Mouse (Mus musculus) kidney, adult 2 months (tissue): ENCODE measurements at regions not wholly inside any gene's neighbourhood (a gene's known extent, or its start where the extent isn't known, plus 50 kb on each side); places are given as distances from the start of the nearest gene placed in this dataset.

Source experiments
- DNase-seq: peaks from one replicate; pipeline ENCODE4 v3.0.0; 2021
- H3K27ac ChIP-seq: fragments of 200-500 bp; 2 replicates; pipeline ENCODE4 v1.5.1; 2012; ENCODE audit warnings: low read depth, low read length, control low read depth, inconsistent platforms; ENCODE audit not compliant: insufficient read depth
- H3K27me3 ChIP-seq: fragments of 200-500 bp; replicated peaks from 2 replicates; pipeline ENCODE4 v1.6.1; 2012; ENCODE audit warnings: mild to moderate bottlenecking, moderate library complexity, low read length, inconsistent platforms; ENCODE audit not compliant: control insufficient read depth, insufficient read depth
- H3K36me3 ChIP-seq: fragments of 200-500 bp; 2 replicates; pipeline ENCODE4 v1.6.1; 2012; ENCODE audit warnings: mild to moderate bottlenecking, moderate library complexity, low read length, inconsistent platforms; ENCODE audit not compliant: control insufficient read depth, insufficient read depth
- H3K4me1 ChIP-seq: fragments of 200-500 bp; 2 replicates; pipeline ENCODE4 v1.6.1; 2011; ENCODE audit warnings: low read length; ENCODE audit not compliant: control insufficient read depth, insufficient read depth
- H3K4me3 ChIP-seq: fragments of 200-500 bp; 2 replicates; pipeline ENCODE4 v1.5.1; 2011; ENCODE audit warnings: mild to moderate bottlenecking, low read depth, low read length, control low read depth; ENCODE audit not compliant: insufficient read depth
- CTCF ChIP-seq: fragments of 200-500 bp; conservative IDR thresholded peaks from 2 replicates; pipeline ENCODE4 v1.5.1; 2011; ENCODE audit warnings: low read depth, mild to moderate bottlenecking, control low read depth, low read length, moderate library complexity, mixed read lengths; ENCODE audit not compliant: insufficient read depth, insufficient read length
- POLR2A ChIP-seq: fragments of 200-500 bp; IDR thresholded peaks from one replicate; pipeline ENCODE4 v1.6.1; 2011; ENCODE audit warnings: low read depth, low read length, control low read depth
- WGBS: fragments of 180-500 bp; shearing (Covaris S2); methylation state at CpG from one replicate; pipeline ENCODE4 v1.1.7; 2018; 5-methylcytosine and 5-hydroxymethylcytosine counted together

DNA sequence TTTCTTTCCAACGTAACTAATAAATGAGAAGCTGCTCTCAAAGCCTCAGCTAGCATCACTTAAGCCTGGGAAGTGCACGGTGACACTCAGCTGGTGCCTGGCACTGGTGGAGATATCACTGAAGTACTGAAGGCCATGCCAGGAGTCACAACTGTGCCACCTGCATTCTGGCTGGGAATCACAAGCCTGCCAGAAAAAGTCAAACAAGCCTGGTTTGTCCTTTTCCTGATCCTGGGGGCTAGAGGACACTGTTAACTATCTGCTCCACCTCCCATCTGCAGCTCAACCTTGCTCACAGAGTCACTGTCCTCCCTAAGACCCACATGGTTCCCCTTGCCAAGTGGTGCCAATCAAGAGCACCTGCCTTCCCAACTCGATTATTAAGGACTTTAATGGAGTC, 135.2 kb upstream of the Car8 start:
- no peak overlapping the region for H3K4me3 ChIP-seq
- H3K27ac ChIP-seq = no peak overlapping the region
- H3K4me1 ChIP-seq = no peaks in the 10 kb centered on the region
- DNase-seq = no peak
- TF ChIP-seq CTCF (no peak), POLR2A (no peak)
- WGBS = 81% methylated on average over 3 of the region's 3 CpGs
- no peaks in the 10 kb centered on the region for H3K36me3 ChIP-seq
- no peaks in the 10 kb centered on the region for H3K27me3 ChIP-seq

DNA sequence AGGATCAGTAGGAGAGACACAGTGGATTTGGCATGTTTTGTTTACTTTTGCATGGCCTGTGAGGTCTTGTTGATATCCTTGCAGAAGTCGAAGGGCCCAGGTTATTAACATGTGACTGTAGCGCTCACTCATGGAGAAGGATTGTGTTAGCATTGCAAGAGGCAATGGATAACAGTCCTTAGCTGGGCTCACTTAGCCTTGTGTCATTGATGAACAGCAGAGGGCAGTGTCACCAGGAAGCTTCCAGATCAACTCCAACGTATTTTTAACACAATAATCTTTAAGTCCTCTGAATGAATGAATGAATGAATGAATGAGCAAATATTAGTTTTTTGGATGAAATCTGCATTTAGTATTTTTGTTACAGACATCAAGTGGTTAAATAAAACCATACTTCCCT, 133.2 kb upstream of the Car8 start:
- WGBS = 60% methylated on average over 3 of the region's 3 CpGs
- no peak overlapping the region for H3K27ac ChIP-seq
- H3K36me3 ChIP-seq = no peaks in the 10 kb centered on the region
- no peak overlapping the region for H3K4me3 ChIP-seq
- no peaks in the 10 kb centered on the region for H3K4me1 ChIP-seq
- no peak for TF ChIP-seq POLR2A
- TF ChIP-seq CTCF = peak; percentile 42
- H3K27me3 ChIP-seq = no peaks in the 10 kb centered on the region
- no peak for DNase-seq

DNA sequence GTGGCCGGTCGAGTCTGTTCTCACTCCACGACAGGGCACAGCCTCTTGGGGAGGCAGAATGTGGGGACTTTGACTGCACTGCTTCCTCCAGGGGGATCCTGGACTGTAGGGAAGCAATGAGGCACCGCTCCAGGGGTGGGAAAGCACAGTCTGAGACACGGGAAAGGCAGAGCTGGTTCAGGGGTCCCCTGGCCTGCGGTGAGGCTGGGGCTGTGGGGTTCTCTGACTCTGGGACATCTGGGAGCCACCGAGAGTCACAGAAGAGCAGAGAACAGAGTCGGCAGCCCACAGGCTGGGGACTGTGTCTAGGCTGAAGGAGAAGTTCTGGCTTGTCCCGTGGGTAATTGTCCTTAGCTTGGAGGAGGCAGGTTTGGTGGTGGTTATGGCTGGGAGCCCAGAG, 131.9 kb upstream of the Car8 start:
- no peaks in the 10 kb centered on the region for H3K4me1 ChIP-seq
- WGBS = 72% methylated on average over 9 of the region's 9 CpGs
- no peaks in the 10 kb centered on the region for H3K27me3 ChIP-seq
- no peak overlapping the region for H3K4me3 ChIP-seq
- H3K27ac ChIP-seq = no peak overlapping the region
- TF ChIP-seq POLR2A (no peak), CTCF (no peak)
- no peaks in the 10 kb centered on the region for H3K36me3 ChIP-seq
- DNase-seq = no peak

DNA sequence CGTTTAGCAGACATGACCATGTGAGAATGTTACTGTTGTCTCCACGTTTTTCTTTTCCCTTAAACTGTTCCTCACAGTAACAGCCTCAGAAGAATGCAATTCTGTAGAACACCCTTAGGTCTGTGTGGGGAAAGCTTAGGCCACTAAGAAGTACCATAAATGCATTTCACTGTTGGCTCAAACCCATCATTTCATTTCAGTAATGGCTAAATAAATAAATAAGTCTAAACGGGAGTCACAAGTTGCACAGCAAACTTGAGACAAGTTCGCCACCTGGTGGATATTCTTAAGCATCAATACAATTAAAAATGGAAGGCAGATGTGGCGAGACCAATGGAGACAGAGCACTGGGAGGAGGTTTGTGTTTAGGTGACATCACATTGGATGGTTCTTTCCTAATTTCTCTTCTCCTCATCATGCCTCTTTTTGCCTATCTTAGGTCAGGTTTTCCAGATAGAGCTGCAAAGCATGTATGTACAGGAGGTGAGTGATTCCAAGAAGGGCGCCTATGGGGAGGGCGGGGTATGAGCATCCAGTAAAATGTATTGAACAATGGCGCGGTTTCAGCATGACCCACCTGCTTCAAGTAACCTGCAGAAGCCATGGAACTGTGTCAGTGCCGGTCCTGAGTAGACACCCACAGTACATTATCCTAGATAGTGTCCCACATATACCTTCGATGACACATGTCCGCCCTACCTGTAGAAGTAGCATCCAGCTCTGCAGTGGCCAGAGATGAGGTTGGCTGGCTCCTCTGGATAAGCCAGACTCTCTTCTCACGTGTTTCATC, 128.8 kb upstream of the Car8 start:
- TF ChIP-seq CTCF (peak; percentile 16; the same call in 1 of the 2 replicates), POLR2A (no peak)
- no peaks in the 10 kb centered on the region for H3K4me1 ChIP-seq
- no peaks in the 10 kb centered on the region for H3K27me3 ChIP-seq
- H3K36me3 ChIP-seq = no peaks in the 10 kb centered on the region
- no peak overlapping the region for H3K27ac ChIP-seq
- H3K4me3 ChIP-seq = no peak overlapping the region
- peak; percentile 70 for DNase-seq
- WGBS = 58% methylated on average over 13 of the region's 13 CpGs

DNA sequence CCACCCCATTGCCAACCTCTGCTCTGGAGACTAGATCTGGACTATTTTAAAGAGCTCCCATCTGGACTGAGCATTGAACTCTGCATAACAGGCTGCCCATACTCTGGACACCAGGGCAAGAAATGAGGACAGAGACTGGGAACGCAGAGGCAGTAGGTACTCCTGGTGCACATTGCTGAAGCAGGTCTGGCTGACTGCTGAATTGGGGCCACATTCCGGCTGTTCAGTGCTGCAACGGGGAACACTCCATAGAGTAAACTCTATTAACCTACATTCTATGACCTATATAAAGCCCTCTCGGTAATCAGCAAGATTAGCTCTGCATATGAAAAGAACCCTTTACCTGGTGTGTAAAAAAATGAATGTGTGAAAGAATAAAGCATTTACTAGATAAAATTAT, 128.1 kb upstream of the Car8 start:
- TF ChIP-seq CTCF (no peak), POLR2A (no peak)
- H3K4me3 ChIP-seq = no peak overlapping the region
- H3K36me3 ChIP-seq = no peaks in the 10 kb centered on the region
- H3K27ac ChIP-seq = no peak overlapping the region
- WGBS = 78% methylated on average over 4 of the region's 4 CpGs
- no peaks in the 10 kb centered on the region for H3K27me3 ChIP-seq
- peaks cover 3% of the 10 kb centered on the region; the same call in 1 of the 2 replicates for H3K4me1 ChIP-seq
- DNase-seq = no peak

DNA sequence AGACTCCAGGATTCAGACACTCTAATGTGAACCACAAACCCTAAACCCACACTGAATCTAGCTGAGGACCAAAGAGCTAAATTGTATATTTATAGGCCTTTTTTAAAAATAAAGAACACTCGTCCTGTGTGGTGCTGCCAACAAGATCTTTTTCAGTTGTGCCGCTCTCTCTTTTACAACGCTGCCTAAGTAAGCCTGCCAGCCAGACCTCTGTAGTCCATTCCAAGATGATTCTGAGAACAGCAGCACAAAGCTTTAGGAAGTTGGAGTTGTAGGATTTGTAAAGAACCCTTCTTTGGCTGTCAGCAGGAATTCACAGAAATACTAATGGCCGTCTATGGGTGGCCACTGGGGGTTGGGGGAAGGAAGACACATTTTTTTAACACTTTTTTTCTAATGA, 123.6 kb upstream of the Car8 start:
- no peak for DNase-seq
- WGBS = 75% methylated on average over 4 of the region's 4 CpGs
- no peak overlapping the region for H3K4me3 ChIP-seq
- no peaks in the 10 kb centered on the region for H3K36me3 ChIP-seq
- TF ChIP-seq CTCF (no peak), POLR2A (no peak)
- peaks cover 3% of the 10 kb centered on the region; the same call in 1 of the 2 replicates for H3K4me1 ChIP-seq
- H3K27me3 ChIP-seq = no peaks in the 10 kb centered on the region
- H3K27ac ChIP-seq = peak overlapping the region; percentile 17; the same call in 1 of the 2 replicates

DNA sequence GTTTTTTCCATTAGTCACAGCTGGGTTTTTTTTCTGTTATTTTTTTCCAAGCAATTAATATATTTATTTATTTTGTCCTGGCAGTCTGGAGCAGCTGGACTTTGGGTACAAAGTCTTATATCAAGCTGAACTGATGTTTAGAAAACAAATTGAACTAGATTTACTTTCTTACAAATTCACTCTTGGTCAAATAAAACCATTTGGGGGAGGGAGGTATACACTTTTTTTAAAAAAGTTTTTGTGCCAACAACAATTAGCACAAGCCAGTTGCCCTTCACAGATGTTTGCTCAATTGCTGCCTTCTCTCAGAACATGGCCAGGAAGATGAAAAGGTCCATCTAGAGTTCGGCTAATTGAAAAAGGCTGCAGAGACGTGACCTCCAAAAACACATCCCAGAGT, 123.1 kb upstream of the Car8 start:
- Histone ChIP-seq H3K36me3 (no peaks in the 10 kb centered on the region), H3K4me1 (peaks cover 3% of the 10 kb centered on the region; the same call in 1 of the 2 replicates), H3K27me3 (no peaks in the 10 kb centered on the region), H3K4me3 (no peak overlapping the region), H3K27ac (peak overlapping the region; percentile 17; the same call in 1 of the 2 replicates)
- WGBS = 57% methylated on average over 2 of the region's 2 CpGs
- DNase-seq = no peak
- TF ChIP-seq CTCF = no peak
- TF ChIP-seq POLR2A = no peak
